Mouse (Mus musculus): ENCODE results near the gene Zfp592. TPM values are rescaled to one million over a fixed set of nuclear protein-coding genes. Genes with fewer than 3 reads are reported as not detected.

The Zfp592 gene
- total RNA-seq, 2 experiments from 2014 or later: 21.2 to 22.9 TPM

DNA sequence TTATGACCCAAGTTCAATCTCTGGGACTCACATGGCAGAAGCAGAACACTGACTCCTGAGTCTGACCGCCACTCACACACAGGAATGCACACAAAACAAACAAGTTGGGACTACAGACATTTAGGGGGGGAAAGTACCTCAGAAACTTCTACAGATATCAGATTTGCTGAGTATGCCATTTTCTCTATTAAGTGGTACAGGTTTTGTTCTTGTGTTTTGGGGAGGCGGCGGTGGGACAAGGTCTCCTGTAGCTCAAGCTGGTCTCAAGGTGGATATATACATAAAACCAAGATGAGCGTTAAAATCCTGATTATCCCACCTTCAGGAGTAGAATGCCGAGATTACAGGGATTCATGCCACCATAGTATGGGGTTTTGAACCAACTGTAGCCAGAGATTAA is 1.9 kb upstream of the Zfp592 start:
- DNase-seq (ENCODE audit: extremely low spot score in 1 of 2, low spot score in 2 of 2): no peak
- intact Hi-C loops (cut with DNase I): no loop called here

DNA sequence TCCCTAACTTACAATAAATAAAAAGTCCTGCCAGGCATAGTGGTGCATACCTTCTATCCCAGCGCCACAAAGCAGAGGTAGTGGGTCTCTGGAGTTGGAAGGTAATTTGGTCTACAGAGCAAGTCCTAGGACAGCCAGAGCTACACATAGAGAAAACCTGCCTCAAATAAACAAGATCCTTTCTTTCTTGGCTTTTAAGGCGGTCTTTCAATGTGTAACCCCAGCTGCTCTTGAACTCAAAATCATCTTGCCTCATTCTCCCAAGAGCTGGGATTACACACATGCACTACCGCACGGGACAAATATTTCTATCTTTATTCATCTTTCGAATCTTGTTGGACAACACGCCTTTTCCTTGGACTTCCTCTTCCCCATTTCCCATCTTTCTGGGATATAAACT is 1.4 kb upstream of the Zfp592 start:
- no peak for DNase-seq (ENCODE audit: extremely low spot score in 1 of 2, low spot score in 2 of 2)
- intact Hi-C loops (cut with DNase I): no loop called here

DNA sequence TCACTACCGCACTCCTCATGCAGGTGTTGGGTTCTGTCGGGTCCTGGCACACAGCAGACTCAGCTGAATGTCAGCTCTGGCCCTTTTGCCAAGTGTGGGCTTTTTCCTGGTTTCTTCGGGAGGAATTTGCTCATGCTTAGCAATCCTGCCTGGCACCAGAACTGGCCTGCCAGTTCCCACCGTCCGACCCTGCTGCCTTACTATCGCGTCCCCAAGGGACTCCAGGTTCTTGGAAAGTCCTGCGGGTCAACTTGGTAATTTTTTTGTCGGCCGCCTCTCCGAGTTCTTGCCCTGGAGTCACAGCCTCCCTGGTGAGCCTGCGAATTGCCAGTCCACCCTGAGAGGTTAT is 876 bp upstream of the Zfp592 start:
- intact Hi-C loops (cut with DNase I): no loop called here

GRCm38 (mm10) chr7:80993834-80994662 is 567 bp downstream of the Zfp592 start:
- DNase-seq (ENCODE audit: extremely low spot score in 1 of 2, low spot score in 2 of 2): peak in 1 of 2 experiments; percentile 78
- intact Hi-C loops (cut with DNase I): no loop called here

More for the DNA sequence above, 876 bp upstream of the Zfp592 start:
- DNase-seq (ENCODE audit: extremely low spot score in 1 of 2, low spot score in 2 of 2): no peak

DNA sequence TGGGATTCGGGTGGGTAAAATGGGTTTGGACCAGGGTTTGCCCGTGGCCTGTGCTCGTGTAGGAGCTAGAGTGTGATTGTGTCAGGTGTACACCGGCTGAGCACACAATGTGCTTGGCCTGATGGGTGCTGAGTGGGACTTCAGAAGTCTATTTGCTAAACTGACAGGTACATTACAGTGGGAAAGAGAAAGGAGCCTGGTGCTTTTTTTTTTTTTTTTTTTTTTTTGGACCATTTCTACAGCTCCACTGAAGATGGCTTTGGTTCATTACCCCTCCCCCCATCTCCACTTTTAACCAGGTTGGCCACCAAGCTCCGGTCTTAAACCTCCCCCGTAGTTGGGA is 1.2 kb downstream of the Zfp592 start:
- DNase-seq (ENCODE audit: extremely low spot score in 1 of 2, low spot score in 2 of 2): no peak
- intact Hi-C loops (cut with DNase I): no loop called here

GRCm38 (mm10) chr7:80995266-80996146 is 2.0 kb downstream of the Zfp592 start:
- intact Hi-C loops (cut with DNase I): no loop called here
- DNase-seq (ENCODE audit: extremely low spot score in 1 of 2, low spot score in 2 of 2): no peak

GRCm38 (mm10) chr7:80997776-80998175 is 4.3 kb downstream of the Zfp592 start:
- intact Hi-C loops (cut with DNase I): no loop called here
- no peak for DNase-seq (ENCODE audit: extremely low spot score in 1 of 2, low spot score in 2 of 2)

- DNase-seq (ENCODE audit: extremely low spot score in 1 of 2, low spot score in 2 of 2): no peak
- intact Hi-C loops (cut with DNase I): no loop called here
Observed at GRCm38 (mm10) chr7:80999536-80999935, 6.1 kb downstream of the Zfp592 start.

- intact Hi-C loops (cut with DNase I): no loop called here
- no peak for DNase-seq (ENCODE audit: extremely low spot score in 1 of 2, low spot score in 2 of 2)
Observed at GRCm38 (mm10) chr7:81001844-81002243, 8.4 kb downstream of the Zfp592 start.

GRCm38 (mm10) chr7:81004556-81005079 is 11.1 kb downstream of the Zfp592 start:
- DNase-seq (ENCODE audit: extremely low spot score in 1 of 2, low spot score in 2 of 2): no peak
- intact Hi-C loops (cut with DNase I): no loop called here

GRCm38 (mm10) chr7:81005969-81006368 is 12.5 kb downstream of the Zfp592 start:
- DNase-seq (ENCODE audit: extremely low spot score in 1 of 2, low spot score in 2 of 2): no peak
- intact Hi-C loops (cut with DNase I): no loop called here

- DNase-seq (ENCODE audit: extremely low spot score in 1 of 2, low spot score in 2 of 2): no peak
- intact Hi-C loops (cut with DNase I): no loop called here
Observed at GRCm38 (mm10) chr7:81008285-81008684, 14.8 kb downstream of the Zfp592 start.

- intact Hi-C loops (cut with DNase I): no loop called here
- no peak for DNase-seq (ENCODE audit: extremely low spot score in 1 of 2, low spot score in 2 of 2)
Observed at GRCm38 (mm10) chr7:81011576-81011975, 18.1 kb downstream of the Zfp592 start.

DNA sequence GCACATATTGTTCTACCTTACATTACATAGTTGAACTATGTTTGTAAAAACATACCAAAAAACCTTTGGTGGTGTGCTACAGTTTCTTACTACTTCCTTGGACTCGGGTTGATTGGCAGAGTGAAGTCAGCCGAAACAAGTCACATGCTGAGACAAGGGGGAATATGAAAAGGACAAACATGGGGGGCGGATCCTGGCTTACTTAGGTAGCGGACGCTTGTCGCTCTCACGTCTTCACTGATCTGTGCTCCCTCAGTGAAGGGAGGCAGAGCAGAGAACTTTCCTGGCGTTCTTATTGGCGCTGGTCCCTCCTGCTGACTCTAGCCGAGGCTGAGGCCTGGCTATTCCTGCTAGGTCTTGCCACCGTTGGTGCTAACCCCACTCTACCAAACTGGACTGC is 26.8 kb downstream of the Zfp592 start:
- intact Hi-C loops (cut with DNase I): no loop called here
- no peak for DNase-seq (ENCODE audit: extremely low spot score in 1 of 2, low spot score in 2 of 2)

- intact Hi-C loops (cut with DNase I): no loop called here
Observed at GRCm38 (mm10) chr7:81022731-81023130, 29.2 kb downstream of the Zfp592 start.

GRCm38 (mm10) chr7:81024118-81024517 is 30.6 kb downstream of the Zfp592 start:
- intact Hi-C loops (cut with DNase I): no loop called here
- DNase-seq (ENCODE audit: extremely low spot score in 1 of 2, low spot score in 2 of 2): no peak

More at GRCm38 (mm10) chr7:81022731-81023130, 29.2 kb downstream of the Zfp592 start:
- DNase-seq (ENCODE audit: extremely low spot score in 1 of 2, low spot score in 2 of 2): no peak

DNA sequence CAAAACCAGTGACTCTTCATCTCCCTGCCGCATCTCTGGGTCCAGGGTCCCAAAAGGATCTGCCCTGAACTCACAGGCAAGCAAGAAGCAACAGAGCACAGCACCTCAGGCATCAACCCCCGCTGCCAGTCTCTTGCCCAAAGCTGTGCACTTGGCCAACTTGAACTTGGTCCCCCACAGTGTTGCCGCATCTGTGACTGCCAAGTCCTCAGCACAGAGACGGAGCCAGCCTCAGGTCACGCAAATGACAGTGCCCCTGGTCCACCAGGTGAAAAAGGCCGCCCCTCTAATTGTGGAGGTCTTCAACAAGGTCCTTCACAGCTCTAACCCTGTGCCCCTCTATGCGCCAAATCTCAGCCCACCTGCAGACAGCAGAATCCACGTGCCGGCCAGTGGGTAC is 31.2 kb downstream of the Zfp592 start:
- DNase-seq (ENCODE audit: extremely low spot score in 1 of 2, low spot score in 2 of 2): no peak
- intact Hi-C loops (cut with DNase I): no loop called here

- intact Hi-C loops (cut with DNase I): no loop called here
- no peak for DNase-seq (ENCODE audit: extremely low spot score in 1 of 2, low spot score in 2 of 2)
Observed at GRCm38 (mm10) chr7:81025751-81026150, 32.3 kb downstream of the Zfp592 start.

- intact Hi-C loops (cut with DNase I): no loop called here
- no peak for DNase-seq (ENCODE audit: extremely low spot score in 1 of 2, low spot score in 2 of 2)
Observed at GRCm38 (mm10) chr7:81039711-81040110, 46.2 kb downstream of the Zfp592 start.

Measured in left cerebral cortex, postnatal 10 days (tissue).